23 mouse cellular contexts compared by ENCODE assay signal in genomic region chr5:35129767-35130191, GRCm38 (mm10). TPM values are rescaled to one million over a fixed set of nuclear protein-coding genes. Genes with fewer than 3 reads are reported as not detected.
DNase-seq lines count a peak whose midpoint lies in the region; ATAC-seq and TF ChIP-seq lines count a peak whose summit lies in the region.
"Had no signal": no experiment of that assay in that cellular context is flagged by ENCODE, and none has a peak within 500 bp of the region (broad histone marks: within the 10 kb centered on the region; RNA-seq: fewer than 3 reads in every experiment).

No protein-coding gene starts in this region.

- WGBS in hindbrain, postnatal 0 days, result 76% methylated on average over 7 of the region's 7 CpGs
- WGBS in hindbrain, embryonic 12.5 days, result 93% methylated on average over 7 of the region's 7 CpGs
- WGBS in intestine, postnatal 0 days, result 88% methylated on average over 7 of the region's 7 CpGs
- WGBS in heart, embryonic 12.5 days, result 88% methylated on average over 7 of the region's 7 CpGs

- no peak for TF ChIP-seq CTCF in hindbrain, postnatal 0 days (IDR thresholded peaks at IDR 0.05; ENCODE audit: low read depth)
- no peak for TF ChIP-seq CTCF in intestine, postnatal 0 days (IDR thresholded peaks at IDR 0.05; ENCODE audit: low read depth)

- H3K27me3 ChIP-seq in hindbrain, postnatal 0 days (ENCODE audit: insufficient read depth, low read length), result no peaks in the 10 kb centered on the region
- H3K27me3 ChIP-seq in hindbrain, embryonic 12.5 days, result no peaks in the 10 kb centered on the region; the same call in 1 of the 2 replicates
- H3K27me3 ChIP-seq in intestine, postnatal 0 days (replicated peaks; ENCODE audit: control insufficient read depth, insufficient read depth, low read length), result no peaks in the 10 kb centered on the region
- no peaks in the 10 kb centered on the region; the same call in 1 of the 2 replicates for H3K27me3 ChIP-seq in heart, embryonic 12.5 days (replicated peaks)
- H3K27me3 ChIP-seq: embryonic facial prominence, embryonic 12.5 days; heart, embryonic 15.5 days; lung, embryonic 15.5 days; stomach, embryonic 15.5 days had no signal

- H3K9ac ChIP-seq in hindbrain, postnatal 0 days (replicated peaks; ENCODE audit: low read length), result no peak overlapping the region
- H3K9ac ChIP-seq in hindbrain, embryonic 12.5 days, result no peak overlapping the region
- H3K9ac ChIP-seq in intestine, postnatal 0 days (ENCODE audit: low read depth, low read length), result no peak overlapping the region
- no peak overlapping the region for H3K9ac ChIP-seq in heart, embryonic 12.5 days
- H3K9ac ChIP-seq: embryonic facial prominence, embryonic 12.5 days; heart, embryonic 15.5 days; liver, embryonic 14.5 days; lung, embryonic 15.5 days; stomach, embryonic 15.5 days had no signal

- H3K36me3 ChIP-seq in hindbrain, postnatal 0 days (ENCODE audit: insufficient read depth, low read length), result no peaks in the 10 kb centered on the region
- no peaks in the 10 kb centered on the region for H3K36me3 ChIP-seq in hindbrain, embryonic 12.5 days
- H3K36me3 ChIP-seq in intestine, postnatal 0 days (ENCODE audit: control insufficient read depth, insufficient read depth), result no peaks in the 10 kb centered on the region
- no peaks in the 10 kb centered on the region for H3K36me3 ChIP-seq in heart, embryonic 12.5 days
- H3K36me3 ChIP-seq: embryonic facial prominence, embryonic 12.5 days; heart, embryonic 15.5 days; lung, embryonic 15.5 days; stomach, embryonic 15.5 days had no signal

- H3K27ac ChIP-seq in hindbrain, postnatal 0 days, result peak overlapping the region; percentile 45; the same call in 1 of the 2 replicates
- H3K27ac ChIP-seq in hindbrain, embryonic 12.5 days, result no peak overlapping the region
- no peak overlapping the region for H3K27ac ChIP-seq in intestine, postnatal 0 days (ENCODE audit: low read depth, low read length)
- no peak overlapping the region for H3K27ac ChIP-seq in heart, embryonic 12.5 days (ENCODE audit: poor library complexity, severe bottlenecking)
- H3K27ac ChIP-seq: embryonic facial prominence, embryonic 12.5 days; heart, adult 2 months; heart, embryonic 15.5 days; liver, embryonic 14.5 days; lung, embryonic 15.5 days; stomach, embryonic 15.5 days had no signal

- ATAC-seq in cerebellum, adult (ENCODE audit: insufficient number of reproducible peaks, low FRiP score, low TSS enrichment), result 0 out of 2 replicates have a peak, but pooled peaks have one; percentile 22
- ATAC-seq in hindbrain, postnatal 0 days, result peak; percentile 46; the same call in 1 of the 2 replicates
- ATAC-seq in hindbrain, embryonic 12.5 days (ENCODE audit: low FRiP score), result no peak
- ATAC-seq in intestine, postnatal 0 days, result no peak
- no peak for ATAC-seq in heart, embryonic 12.5 days (ENCODE audit: insufficient number of reproducible peaks, low FRiP score)
- ATAC-seq: Patski had no signal

- no peaks in the 10 kb centered on the region for H3K9me3 ChIP-seq in hindbrain, postnatal 0 days (ENCODE audit: low read length)
- no peaks in the 10 kb centered on the region for H3K9me3 ChIP-seq in hindbrain, embryonic 12.5 days (replicated peaks)
- H3K9me3 ChIP-seq in intestine, postnatal 0 days (ENCODE audit: control insufficient read depth), result no peaks in the 10 kb centered on the region
- H3K9me3 ChIP-seq in heart, embryonic 12.5 days (replicated peaks), result peaks cover 6% of the 10 kb centered on the region; the same call in 1 of the 2 replicates
- H3K9me3 ChIP-seq: embryonic facial prominence, embryonic 12.5 days; heart, embryonic 15.5 days; lung, embryonic 15.5 days; stomach, embryonic 15.5 days had no signal

- no peak overlapping the region for H3K4me2 ChIP-seq in hindbrain, postnatal 0 days (ENCODE audit: low read depth, low read length)
- H3K4me2 ChIP-seq in hindbrain, embryonic 12.5 days (replicated peaks), result no peak overlapping the region
- H3K4me2 ChIP-seq in intestine, postnatal 0 days (replicated peaks; ENCODE audit: low read depth), result no peak overlapping the region
- H3K4me2 ChIP-seq in heart, embryonic 12.5 days, result no peak overlapping the region
- H3K4me2 ChIP-seq: embryonic facial prominence, embryonic 12.5 days; heart, embryonic 15.5 days; lung, embryonic 15.5 days; stomach, embryonic 15.5 days had no signal

- no peak overlapping the region for H3K4me3 ChIP-seq in hindbrain, postnatal 0 days (ENCODE audit: low read length)
- H3K4me3 ChIP-seq in hindbrain, embryonic 12.5 days, result no peak overlapping the region
- H3K4me3 ChIP-seq in intestine, postnatal 0 days (ENCODE audit: low read depth, low read length), result no peak overlapping the region
- H3K4me3 ChIP-seq in heart, embryonic 12.5 days, result no peak overlapping the region
- H3K4me3 ChIP-seq: embryonic facial prominence, embryonic 12.5 days; erythroblast, embryonic 14.5 days; heart, adult 2 months; heart, embryonic 15.5 days; lung, embryonic 15.5 days; stomach, embryonic 15.5 days had no signal

- no peaks in the 10 kb centered on the region for H3K4me1 ChIP-seq in hindbrain, postnatal 0 days (ENCODE audit: insufficient read depth, low read length)
- H3K4me1 ChIP-seq in hindbrain, embryonic 12.5 days, result no peaks in the 10 kb centered on the region
- no peaks in the 10 kb centered on the region for H3K4me1 ChIP-seq in intestine, postnatal 0 days (replicated peaks; ENCODE audit: control insufficient read depth, insufficient read depth, low read length)
- 0 out of 2 replicates have a peak, but pooled peaks cover 4% of the 10 kb centered on the region for H3K4me1 ChIP-seq in heart, embryonic 12.5 days (replicated peaks)
- H3K4me1 ChIP-seq: embryonic facial prominence, embryonic 12.5 days had no signal

- DNase-seq in cerebellum, postnatal 4 days (ENCODE audit: low spot score in 2 of 2), result no peak
- no peak for DNase-seq in hindbrain, postnatal 0 days (ENCODE audit: low spot score)
- DNase-seq in right cerebral cortex, postnatal 25 days, result peak; percentile 49
- no peak for DNase-seq in right cerebral cortex, postnatal 4 days
- DNase-seq: adrenal gland, postnatal 10 days; gastrocnemius, postnatal 25 days; heart, adult 2 months; heart, postnatal 4 days; kidney, adult 2 months; kidney, postnatal 14 days; lung, postnatal 4 days; thymus, adult 18-20 months had no signal

RNA-seq across cellular contexts. Expression of gene Lrpap1, which starts 24.2 kb away (rescaled TPM):
- total RNA-seq in hindbrain, postnatal 0 days (2014; rRNA removed), result 97.2 and 99.5 TPM in 2 replicates
- 200 and 205 TPM in 2 replicates for polyA plus RNA-seq in hindbrain, postnatal 0 days (2015; fragmentation: Nextera tagmentation; extraction: Ambion mirVana)
- 115 and 129 TPM in 2 replicates for polyA plus RNA-seq in hindbrain, embryonic 12.5 days (2016; fragmentation: Nextera tagmentation; extraction: Ambion mirVana)
- 47.7 and 50.6 TPM in 2 replicates for polyA plus RNA-seq in intestine, postnatal 0 days (2015; fragmentation: Nextera tagmentation; extraction: Ambion mirVana)
- 142 and 147 TPM in 2 replicates for polyA plus RNA-seq in heart, embryonic 12.5 days (2016; fragmentation: Nextera tagmentation; extraction: Ambion mirVana)

Comparison
In these comparisons a context has a peak if more than half of its experiments do, and no peak if none do; other contexts are left out.
1. ATAC-seq: peak in cerebellum, adult (single experiment) and hindbrain, postnatal 0 days (single experiment); none in hindbrain, embryonic 12.5 days (single experiment), intestine, postnatal 0 days (single experiment) and heart, embryonic 12.5 days (single experiment).